Mouse (Mus musculus) brain, embryonic 14.5 days (tissue): ENCODE measurements around the gene Usp54.

Experiments
- CTCF ChIP-seq: fragments of 200-500 bp; IDR thresholded peaks from 2 replicates; pipeline ENCODE4 v1.5.1; 2012; ENCODE audit warnings: inconsistent platforms, mild to moderate bottlenecking, moderate library complexity, borderline replicate concordance; ENCODE audit not compliant: insufficient read depth, insufficient read length; ENCODE audit errors: extremely low read depth
- POLR2A ChIP-seq: fragments of 200-500 bp; IDR thresholded peaks from 2 replicates; pipeline ENCODE4 v1.6.1; 2012; ENCODE audit warnings: mild to moderate bottlenecking, inconsistent platforms, borderline replicate concordance; ENCODE audit not compliant: poor library complexity, insufficient read depth, insufficient read length, severe bottlenecking; ENCODE audit errors: extremely low read depth

DNA sequence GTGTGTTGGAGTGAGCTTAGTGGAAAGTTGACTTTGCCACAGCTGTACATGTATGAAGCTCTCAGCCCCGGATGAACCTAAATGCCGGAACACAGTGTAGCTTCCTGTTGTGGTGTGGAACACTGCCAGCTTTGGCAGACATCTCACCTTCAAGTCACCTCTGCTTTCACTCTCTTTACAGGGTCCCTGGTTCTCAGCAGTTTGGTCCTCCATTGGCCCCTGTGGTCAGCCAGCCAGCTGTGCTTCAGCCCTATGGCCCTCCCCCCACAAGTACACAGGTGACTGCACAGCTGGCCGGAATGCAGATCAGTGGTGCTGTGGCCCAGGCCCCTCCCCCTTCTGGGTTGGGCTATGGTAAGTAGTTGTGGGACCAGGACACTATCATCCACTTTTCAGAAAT is 41.6 kb upstream of the Usp54 start:
- TF ChIP-seq POLR2A, result no peak
- TF ChIP-seq CTCF, result no peak
